ENCODE assay signal across 8 mouse cellular contexts in the genomic region with DNA sequence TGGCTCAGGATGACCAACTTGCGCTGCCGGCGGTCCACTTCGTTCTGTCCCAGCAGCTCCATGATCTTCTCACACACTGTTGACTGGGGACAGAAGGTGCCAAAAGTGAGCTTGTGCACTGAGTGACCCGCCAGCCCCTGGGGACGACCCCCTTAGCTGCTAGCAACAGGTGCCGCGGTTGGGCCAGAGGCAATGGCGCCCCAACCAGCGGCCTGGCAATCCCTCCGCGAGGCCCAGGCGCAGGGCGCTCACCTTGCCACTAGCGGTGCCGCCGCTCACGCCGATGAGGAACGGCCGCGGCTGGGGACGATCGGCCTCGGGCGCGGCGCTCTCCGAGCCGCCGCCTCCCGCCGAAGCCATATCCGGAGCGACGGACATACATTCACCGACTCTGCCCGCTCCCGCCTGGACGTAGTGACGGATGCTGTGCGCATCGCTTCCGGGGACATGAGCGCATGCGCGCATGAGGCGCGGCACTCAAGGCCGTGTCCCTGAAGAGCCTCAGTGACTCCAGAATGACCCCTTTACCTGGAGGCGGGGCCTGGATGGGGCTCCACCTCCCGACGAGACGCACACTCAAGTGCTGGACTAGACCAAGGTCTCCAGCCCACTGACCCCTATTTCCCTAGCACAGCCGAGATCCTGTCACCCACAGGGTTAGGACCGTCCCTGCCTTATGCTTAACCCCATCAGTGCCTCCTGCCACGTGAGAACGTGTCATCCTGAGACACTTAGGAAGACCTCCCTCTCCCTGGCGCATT. TPM values are rescaled to one million over a fixed set of nuclear protein-coding genes. Genes with fewer than 3 reads are reported as not detected.
DNase-seq lines count a peak whose midpoint lies in the region; ATAC-seq and TF ChIP-seq lines count a peak whose summit lies in the region.

A gene (minus strand): TSS at position 503 of the 761 bp plus-strand sequence.

- H3K4me1 ChIP-seq in E14TG2a.4 (replicated peaks; ENCODE audit: low read depth, low read length) = peaks cover 40% of the 10 kb centered on the region
- H3K4me1 ChIP-seq in forebrain, embryonic 14.5 days (ENCODE audit: control insufficient read depth, insufficient read depth, low read length) = peaks cover 6% of the 10 kb centered on the region; the same call in 1 of the 2 replicates
- peaks cover 16% of the 10 kb centered on the region for H3K4me1 ChIP-seq in neural tube, embryonic 15.5 days

- DNase-seq in c-Kit-positive CD71-positive TER-119-positive erythroid progenitor cells, embryonic 14.5 days (ENCODE audit: low spot score) = peak; percentile 92
- peak; percentile 89 for DNase-seq in forebrain, embryonic 14.5 days (ENCODE audit: low spot score)
- peak; percentile 88 to 89 for DNase-seq in heart, postnatal 14 days
- DNase-seq in layer of hippocampus, adult 11-12 months (ENCODE audit: low spot score) = peak; percentile 89
- DNase-seq in lung, adult 18-20 months = peak; percentile 92 to 94
- DNase-seq in testis, postnatal 14 days (ENCODE audit: low spot score) = peak; percentile 87

- H3K36me3 ChIP-seq in E14TG2a.4 (ENCODE audit: insufficient read depth, low read length) = peaks cover 39% of the 10 kb centered on the region
- peaks cover 28% of the 10 kb centered on the region for H3K36me3 ChIP-seq in forebrain, embryonic 14.5 days (ENCODE audit: control insufficient read depth, insufficient read depth, low read length)
- H3K36me3 ChIP-seq in neural tube, embryonic 15.5 days = peaks cover 22% of the 10 kb centered on the region

- H3K4me2 ChIP-seq in forebrain, embryonic 14.5 days (ENCODE audit: low read length) = peak within 1 kb of the TSS; percentile 74
- peak within 1 kb of the TSS; percentile 81 for H3K4me2 ChIP-seq in neural tube, embryonic 15.5 days

- ATAC-seq in forebrain, embryonic 14.5 days = peak; percentile 94
- peak; percentile 96 for ATAC-seq in neural tube, embryonic 15.5 days (ENCODE audit: low FRiP score)

- 2% methylated on average over 59 of the region's 59 CpGs for WGBS in forebrain, embryonic 14.5 days
- 2% methylated on average over 59 of the region's 59 CpGs for WGBS in neural tube, embryonic 15.5 days

- H3K9ac ChIP-seq in forebrain, embryonic 14.5 days (ENCODE audit: low read length) = peak within 1 kb of the TSS; percentile 88
- H3K9ac ChIP-seq in neural tube, embryonic 15.5 days (replicated peaks) = peak within 1 kb of the TSS; percentile 83

- no peak within 1 kb of the TSS for H3K27ac ChIP-seq in forebrain, embryonic 14.5 days (ENCODE audit: low read depth, low read length)
- H3K27ac ChIP-seq in neural tube, embryonic 15.5 days (replicated peaks) = peak within 1 kb of the TSS; percentile 73

- intact Hi-C loops in heart, postnatal 14 days (cut with DNase I) = no loop called here

- H3K9me3 ChIP-seq in E14TG2a.4 (ENCODE audit: low read length) = no peaks in the 10 kb centered on the region
- no peaks in the 10 kb centered on the region for H3K9me3 ChIP-seq in forebrain, embryonic 14.5 days (replicated peaks; ENCODE audit: control insufficient read depth, low read length)
- H3K9me3 ChIP-seq in neural tube, embryonic 15.5 days (replicated peaks) = no peaks in the 10 kb centered on the region

- H3K4me3 ChIP-seq in E14TG2a.4 (replicated peaks; ENCODE audit: low read length) = peak within 1 kb of the TSS; percentile 96
- H3K4me3 ChIP-seq in forebrain, embryonic 14.5 days (ENCODE audit: low read depth, low read length) = peak within 1 kb of the TSS; percentile 76
- peak within 1 kb of the TSS; percentile 89 for H3K4me3 ChIP-seq in neural tube, embryonic 15.5 days (replicated peaks)

- no peak for TF ChIP-seq CTCF in E14TG2a.4 (conservative IDR thresholded peaks at IDR 0.05; ENCODE audit: low read length)

- H3K27me3 ChIP-seq in E14TG2a.4 (ENCODE audit: insufficient read depth, low read length) = no peaks in the 10 kb centered on the region
- H3K27me3 ChIP-seq in forebrain, embryonic 14.5 days (replicated peaks; ENCODE audit: control insufficient read depth, insufficient read depth, low read length) = no peaks in the 10 kb centered on the region
- no peaks in the 10 kb centered on the region for H3K27me3 ChIP-seq in neural tube, embryonic 15.5 days (replicated peaks)

RNA-seq across cellular contexts. Expression of the gene that starts here (rescaled TPM):
- 84.2 and 96.6 TPM in 2 replicates for polyA plus RNA-seq in forebrain, embryonic 14.5 days (2014; fragmentation: Nextera tagmentation; extraction: Ambion mirVana)
- total RNA-seq in heart, postnatal 14 days (2021) = 10 to 100 TPM; 26.1 to 26.7 TPM
- 88.6 and 95.8 TPM in 2 replicates for polyA plus RNA-seq in neural tube, embryonic 15.5 days (2015; fragmentation: Nextera tagmentation; extraction: Ambion mirVana)
